Mouse (Mus musculus) liver, embryonic 15.5 days (tissue): ENCODE data around the gene Syk. TPM values are rescaled to one million over a fixed set of nuclear protein-coding genes. Genes with fewer than 3 reads are reported as not detected.

Experiments
- ATAC-seq: fragments of 200-750 bp; cut with Nextera tagmentation; 2 replicates; pipeline ENCODE4 v1.8.0; 2017; ENCODE audit warnings: moderate number of reproducible peaks, mild to moderate bottlenecking, moderate library complexity; ENCODE audit not compliant: insufficient read depth
- H3K27ac ChIP-seq: fragments of 300-500 bp; sonication (generic); replicated peaks from 2 replicates; pipeline ENCODE4 v1.5.1; 2015; ENCODE audit warnings: mild to moderate bottlenecking, inconsistent platforms
- H3K27me3 ChIP-seq: fragments of 300-500 bp; sonication (generic); 2 replicates; pipeline ENCODE4 v1.6.1; 2015; ENCODE audit warnings: mild to moderate bottlenecking, inconsistent platforms
- H3K36me3 ChIP-seq: fragments of 300-500 bp; sonication (generic); replicated peaks from 2 replicates; pipeline ENCODE4 v1.6.1; 2015; ENCODE audit warnings: moderate library complexity, mild to moderate bottlenecking, inconsistent platforms
- H3K4me1 ChIP-seq: fragments of 300-500 bp; sonication (generic); replicated peaks from 2 replicates; pipeline ENCODE4 v1.6.1; 2015; ENCODE audit warnings: inconsistent platforms
- H3K4me2 ChIP-seq: fragments of 300-500 bp; sonication (generic); 2 replicates; pipeline ENCODE4 v1.6.1; 2015; ENCODE audit warnings: moderate library complexity, mild to moderate bottlenecking, inconsistent platforms
- H3K4me3 ChIP-seq: fragments of 300-500 bp; sonication (generic); replicated peaks from 2 replicates; pipeline ENCODE4 v1.5.1; 2015; ENCODE audit warnings: mild to moderate bottlenecking, inconsistent platforms
- H3K9ac ChIP-seq: fragments of 300-500 bp; sonication (generic); 2 replicates; pipeline ENCODE4 v1.6.1; 2015; ENCODE audit warnings: moderate library complexity, mild to moderate bottlenecking, inconsistent platforms
- H3K9me3 ChIP-seq: fragments of 300-500 bp; sonication (generic); replicated peaks from 2 replicates; pipeline ENCODE4 v1.6.1; 2016; ENCODE audit warnings: inconsistent platforms
- WGBS: fragments of 180-500 bp; shearing (Covaris S2); methylation state at CpG from one replicate; pipeline ENCODE4 v1.1.7; 2015; ENCODE audit warnings: mixed read lengths; ENCODE audit not compliant: insufficient replicate concordance; 5-methylcytosine and 5-hydroxymethylcytosine counted together
- polyA plus RNA-seq: library from polyadenylated mRNA; unstranded; fragments of >200 nt; fragmentation: Nextera tagmentation; extraction: Ambion mirVana; gene quantifications from 2 replicates; pipeline ENCODE4 v1.2.1, GENCODE M21; 2015

Syk gene
- polyA plus RNA-seq, 1 experiment from 2014 or later = 5.1 TPM

- H3K4me2 ChIP-seq = no peak overlapping the region
- H3K9ac ChIP-seq = no peak overlapping the region
- no peaks in the 10 kb centered on the region for H3K9me3 ChIP-seq
- 59% methylated on average over 12 of the region's 12 CpGs for WGBS
- no peak overlapping the region for H3K27ac ChIP-seq
- H3K4me3 ChIP-seq = no peak overlapping the region
- peaks cover 12% of the 10 kb centered on the region for H3K27me3 ChIP-seq
- no peaks in the 10 kb centered on the region for H3K4me1 ChIP-seq
- no peak for ATAC-seq
- H3K36me3 ChIP-seq = no peaks in the 10 kb centered on the region
These were observed 71.3 kb downstream of the Syk start for GRCm38 (mm10) chr13:52654081-52654829.

- Histone ChIP-seq H3K36me3 (no peaks in the 10 kb centered on the region), H3K27ac (no peak overlapping the region), H3K4me1 (no peaks in the 10 kb centered on the region), H3K9ac (no peak overlapping the region), H3K9me3 (no peaks in the 10 kb centered on the region), H3K4me3 (no peak overlapping the region), H3K4me2 (no peak overlapping the region), H3K27me3 (peaks cover 12% of the 10 kb centered on the region)
- 34% methylated on average over 9 of the region's 9 CpGs for WGBS
- ATAC-seq = no peak
These were observed 71.9 kb downstream of the Syk start for GRCm38 (mm10) chr13:52654830-52655308.

- no peak for ATAC-seq
- Histone ChIP-seq H3K9ac (no peak overlapping the region), H3K4me2 (no peak overlapping the region), H3K36me3 (no peaks in the 10 kb centered on the region), H3K4me1 (no peaks in the 10 kb centered on the region), H3K27me3 (peaks cover 12% of the 10 kb centered on the region), H3K27ac (no peak overlapping the region), H3K9me3 (no peaks in the 10 kb centered on the region), H3K4me3 (no peak overlapping the region)
- 65% methylated on average over 7 of the region's 7 CpGs for WGBS
These were observed 75.0 kb downstream of the Syk start for GRCm38 (mm10) chr13:52657966-52658365.

GRCm38 (mm10) chr13:52658477-52658876 lies 75.5 kb downstream of the Syk start:
- Histone ChIP-seq H3K9ac (no peak overlapping the region), H3K4me2 (no peak overlapping the region), H3K27ac (no peak overlapping the region), H3K4me1 (no peaks in the 10 kb centered on the region), H3K4me3 (no peak overlapping the region), H3K9me3 (no peaks in the 10 kb centered on the region), H3K27me3 (peaks cover 12% of the 10 kb centered on the region), H3K36me3 (no peaks in the 10 kb centered on the region)
- 10% methylated on average over 8 of the region's 8 CpGs for WGBS
- no peak for ATAC-seq

- Histone ChIP-seq H3K4me1 (no peaks in the 10 kb centered on the region), H3K27ac (no peak overlapping the region), H3K9me3 (no peaks in the 10 kb centered on the region), H3K27me3 (peaks cover 12% of the 10 kb centered on the region), H3K4me3 (no peak overlapping the region), H3K9ac (no peak overlapping the region), H3K36me3 (no peaks in the 10 kb centered on the region), H3K4me2 (no peak overlapping the region)
- 60% methylated on average over 11 of the region's 11 CpGs for WGBS
- ATAC-seq = no peak
These were observed 76.2 kb downstream of the Syk start for GRCm38 (mm10) chr13:52659171-52659665.

- Histone ChIP-seq H3K4me2 (no peak overlapping the region), H3K27ac (no peak overlapping the region), H3K9me3 (no peaks in the 10 kb centered on the region), H3K27me3 (no peaks in the 10 kb centered on the region), H3K4me1 (no peaks in the 10 kb centered on the region), H3K4me3 (no peak overlapping the region), H3K36me3 (no peaks in the 10 kb centered on the region), H3K9ac (no peak overlapping the region)
- 51% methylated on average over 3 of the region's 3 CpGs for WGBS
- ATAC-seq = no peak
These were observed 86.9 kb downstream of the Syk start for GRCm38 (mm10) chr13:52669889-52670288.

GRCm38 (mm10) chr13:52673272-52673671 lies 90.3 kb downstream of the Syk start:
- Histone ChIP-seq H3K4me2 (no peak overlapping the region), H3K27me3 (no peaks in the 10 kb centered on the region), H3K9ac (no peak overlapping the region), H3K4me1 (no peaks in the 10 kb centered on the region), H3K4me3 (no peak overlapping the region), H3K36me3 (no peaks in the 10 kb centered on the region), H3K9me3 (no peaks in the 10 kb centered on the region), H3K27ac (no peak overlapping the region)
- ATAC-seq = no peak
- 40% methylated on average over 4 of the region's 4 CpGs for WGBS

GRCm38 (mm10) chr13:52673856-52674255 lies 90.9 kb downstream of the Syk start:
- H3K4me3 ChIP-seq = no peak overlapping the region
- no peak for ATAC-seq
- no peaks in the 10 kb centered on the region for H3K9me3 ChIP-seq
- H3K9ac ChIP-seq = no peak overlapping the region
- WGBS = 41% methylated on average over 4 of the region's 4 CpGs
- no peak overlapping the region for H3K27ac ChIP-seq
- no peaks in the 10 kb centered on the region for H3K4me1 ChIP-seq
- H3K4me2 ChIP-seq = no peak overlapping the region
- no peaks in the 10 kb centered on the region for H3K36me3 ChIP-seq
- no peaks in the 10 kb centered on the region for H3K27me3 ChIP-seq

GRCm38 (mm10) chr13:52674839-52675238 lies 91.9 kb downstream of the Syk start:
- no peak overlapping the region for H3K9ac ChIP-seq
- no peaks in the 10 kb centered on the region for H3K36me3 ChIP-seq
- H3K4me1 ChIP-seq = no peaks in the 10 kb centered on the region
- H3K27me3 ChIP-seq = no peaks in the 10 kb centered on the region
- 22% methylated on average over 12 of the region's 12 CpGs for WGBS
- H3K9me3 ChIP-seq = no peaks in the 10 kb centered on the region
- H3K27ac ChIP-seq = no peak overlapping the region
- ATAC-seq = no peak
- H3K4me3 ChIP-seq = no peak overlapping the region
- H3K4me2 ChIP-seq = no peak overlapping the region

GRCm38 (mm10) chr13:52675526-52676294 lies 92.7 kb downstream of the Syk start:
- no peaks in the 10 kb centered on the region for H3K36me3 ChIP-seq
- WGBS = 62% methylated on average over 8 of the region's 8 CpGs
- H3K4me3 ChIP-seq = no peak overlapping the region
- no peak overlapping the region for H3K4me2 ChIP-seq
- ATAC-seq = no peak
- H3K27ac ChIP-seq = no peak overlapping the region
- no peaks in the 10 kb centered on the region for H3K4me1 ChIP-seq
- H3K27me3 ChIP-seq = no peaks in the 10 kb centered on the region
- H3K9ac ChIP-seq = no peak overlapping the region
- H3K9me3 ChIP-seq = no peaks in the 10 kb centered on the region

GRCm38 (mm10) chr13:52676671-52677445 lies 93.9 kb downstream of the Syk start:
- H3K4me3 ChIP-seq = no peak overlapping the region
- no peaks in the 10 kb centered on the region for H3K9me3 ChIP-seq
- 48% methylated on average over 5 of the region's 5 CpGs for WGBS
- no peaks in the 10 kb centered on the region for H3K4me1 ChIP-seq
- no peak for ATAC-seq
- H3K27ac ChIP-seq = no peak overlapping the region
- no peaks in the 10 kb centered on the region for H3K36me3 ChIP-seq
- no peak overlapping the region for H3K4me2 ChIP-seq
- no peak overlapping the region for H3K9ac ChIP-seq
- H3K27me3 ChIP-seq = no peaks in the 10 kb centered on the region
